Mouse (Mus musculus) gastrocnemius, postnatal 14 days (tissue): Measurements from ENCODE around the gene Foxm1. TPM values are rescaled to one million over a fixed set of nuclear protein-coding genes. Genes with fewer than 3 reads are reported as not detected.

Experiments used
- DNase-seq: peaks from one replicate; pipeline ENCODE4 v3.0.0; 2021; ENCODE audit warnings: mixed read lengths
- intact Hi-C: fragments of 180-260 bp; cut with DNase I; formaldehyde crosslinking; loops from one replicate; pipeline ENCODE4 v1.15.1; 2025; ENCODE audit warnings: low total_unique reads
- long read RNA-seq, 2 experiments: library from polyadenylated mRNA; stranded (forward); transcript quantifications; one replicate each; pipeline ENCODE4 v2.0.0; 2021
- total RNA-seq, 2 experiments: library from RNA; stranded (reverse); gene quantifications; 2 replicates each; pipeline ENCODE4 v1.2.3; 2021

The Foxm1 gene
- 1 to 10 TPM; 4.1 to 4.4 TPM for total RNA-seq
- long read RNA-seq, experiment 1, full-length matches to known transcripts: 1 of 4 reads
- long read RNA-seq, experiment 1, partial matches to known transcripts: 1 of 4 reads
- long read RNA-seq, experiment 1, other reads (novel, unspliced or antisense): 2 of 4 reads
- long read RNA-seq, experiment 2, full-length matches to known transcripts: 1 of 6 reads
- long read RNA-seq, experiment 2, partial matches to known transcripts: 1 of 6 reads
- long read RNA-seq, experiment 2, other reads (novel, unspliced or antisense): 4 of 6 reads

- intact Hi-C loops: no loop called here
- DNase-seq: peak; percentile 86
These were observed at the start of gene Foxm1, which contains the start of gene Rhno1 for GRCm38 (mm10) chr6:128362381-128363006. Foxm1 (plus strand) TSS chr6:128362967. Rhno1 (minus strand) TSS chr6:128362911.

DNA sequence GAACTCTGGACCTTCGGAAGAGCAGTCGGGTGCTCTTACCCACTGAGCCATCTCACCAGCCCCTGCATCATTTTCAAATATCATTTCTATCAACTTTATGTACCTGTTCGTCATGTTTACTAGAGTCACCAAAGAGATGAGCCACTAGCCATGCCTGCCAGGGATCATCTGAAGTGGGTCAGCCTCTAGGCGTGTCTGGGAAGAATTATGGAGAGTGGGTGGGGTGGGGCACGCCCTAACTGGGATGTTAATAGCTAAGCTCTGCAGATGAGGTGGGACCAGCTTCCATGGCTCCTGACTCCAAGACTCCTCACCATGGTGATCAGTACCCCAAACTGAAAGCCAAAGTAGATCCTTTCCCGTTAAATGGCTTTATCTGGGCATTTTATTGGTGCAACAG, 48.0 kb upstream of the Foxm1 start:
- no peak for DNase-seq
- intact Hi-C loops: loop anchor here (5.0 kb wide), 2 partner anchors 38 to 98 kb away; no protein-coding TSS in a partner anchor

DNA sequence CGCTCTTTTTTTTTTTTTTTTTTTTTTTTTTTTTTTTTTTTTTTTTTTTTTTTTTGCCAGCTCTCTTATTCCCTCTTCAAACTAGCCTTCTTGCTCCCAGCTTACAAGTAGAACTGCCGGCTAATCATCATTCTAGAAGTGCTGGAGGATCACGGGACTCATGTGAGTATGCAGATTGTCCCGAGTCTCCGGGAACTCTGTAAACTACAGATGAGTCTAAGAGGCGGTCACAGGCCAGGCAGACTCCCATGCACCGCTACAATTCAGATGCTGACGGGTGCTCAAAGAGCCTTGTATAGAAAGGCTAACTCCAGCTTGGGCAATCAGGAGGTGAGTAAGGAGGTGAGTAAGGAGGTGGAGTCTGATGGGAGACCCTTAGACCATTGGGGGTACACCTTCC, 47.2 kb upstream of the Foxm1 start:
- intact Hi-C loops: loop anchor here (5.0 kb wide), 2 partner anchors 37 to 97 kb away; no protein-coding TSS in a partner anchor
- DNase-seq: no peak

- intact Hi-C loops: loop anchor here (5.0 kb wide), 2 partner anchors 34 to 94 kb away; no protein-coding TSS in a partner anchor
These were observed 44.5 kb upstream of the Foxm1 start for GRCm38 (mm10) chr6:128318317-128318716.

GRCm38 (mm10) chr6:128334397-128335124, 28.2 kb upstream of the Foxm1 start:
- peak; percentile 55 for DNase-seq
- intact Hi-C loops: no loop called here

More at GRCm38 (mm10) chr6:128318317-128318716, 44.5 kb upstream of the Foxm1 start:
- peak; percentile 34 for DNase-seq

- intact Hi-C loops: no loop called here
These were observed 25.3 kb upstream of the Foxm1 start for GRCm38 (mm10) chr6:128337467-128337866.

GRCm38 (mm10) chr6:128338876-128339275, 23.9 kb upstream of the Foxm1 start:
- DNase-seq: no peak
- intact Hi-C loops: no loop called here

More at GRCm38 (mm10) chr6:128337467-128337866, 25.3 kb upstream of the Foxm1 start:
- DNase-seq: no peak

- DNase-seq: no peak
- intact Hi-C loops: no loop called here
These were observed 20.6 kb upstream of the Foxm1 start for GRCm38 (mm10) chr6:128341956-128342723.

GRCm38 (mm10) chr6:128345623-128346022, 17.1 kb upstream of the Foxm1 start:
- DNase-seq: no peak
- intact Hi-C loops: no loop called here

- intact Hi-C loops: no loop called here
- no peak for DNase-seq
These were observed 16.0 kb upstream of the Foxm1 start for GRCm38 (mm10) chr6:128346782-128347181.

DNA sequence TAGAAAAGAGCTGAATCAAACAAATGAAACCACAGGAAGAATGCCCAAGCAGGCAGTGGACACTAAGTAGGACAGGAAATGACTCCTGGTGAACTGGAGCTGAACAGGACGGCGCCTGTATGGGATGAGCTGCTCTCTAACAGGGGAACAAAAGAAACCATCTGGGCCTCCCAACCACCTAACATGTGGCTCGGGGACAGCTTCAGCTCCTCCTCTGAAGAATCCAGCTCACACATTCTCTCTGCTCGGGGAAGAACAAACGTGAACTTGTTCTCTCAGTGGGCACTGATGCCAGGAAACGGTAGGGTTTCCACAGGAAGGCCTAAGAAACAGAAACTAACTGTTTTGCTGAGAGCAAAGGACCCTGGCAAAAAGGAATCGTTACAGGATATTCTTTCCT, 13.1 kb upstream of the Foxm1 start:
- DNase-seq: no peak
- intact Hi-C loops: loop anchor here (5.0 kb wide), 1 partner anchor 32 kb away; no protein-coding TSS in a partner anchor

DNA sequence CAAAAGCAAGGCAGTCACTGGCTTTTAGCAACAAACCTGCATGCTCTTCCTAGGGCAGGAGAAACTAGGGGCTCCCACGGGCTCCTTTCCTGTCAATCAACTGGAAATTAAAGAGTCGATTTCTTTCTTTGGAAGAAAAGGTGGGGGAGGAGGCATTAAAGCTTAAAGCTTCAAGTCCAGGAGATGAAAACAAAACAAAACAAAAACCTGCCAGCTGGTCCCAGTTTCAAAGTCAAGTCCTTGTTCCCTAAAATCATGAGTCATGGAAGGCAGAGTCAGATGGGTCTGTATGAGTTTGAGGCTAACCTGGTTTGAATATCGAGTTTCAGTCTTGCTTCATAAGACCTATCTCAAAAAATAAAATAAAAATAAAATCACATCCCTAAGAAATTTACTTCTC, 8.6 kb upstream of the Foxm1 start:
- DNase-seq: no peak
- intact Hi-C loops: loop anchor here (5.0 kb wide), 1 partner anchor 37 kb away; no protein-coding TSS in a partner anchor

- intact Hi-C loops: no loop called here
- DNase-seq: peak; percentile 31
These were observed 7.5 kb upstream of the Foxm1 start for GRCm38 (mm10) chr6:128355201-128355681.

- DNase-seq: peak; percentile 99
- intact Hi-C loops: no loop called here
These were observed 6.9 kb upstream of the Foxm1 start, which contains the start of gene Tulp3 for GRCm38 (mm10) chr6:128355726-128356416. Tulp3 (minus strand) TSS chr6:128355851.

DNA sequence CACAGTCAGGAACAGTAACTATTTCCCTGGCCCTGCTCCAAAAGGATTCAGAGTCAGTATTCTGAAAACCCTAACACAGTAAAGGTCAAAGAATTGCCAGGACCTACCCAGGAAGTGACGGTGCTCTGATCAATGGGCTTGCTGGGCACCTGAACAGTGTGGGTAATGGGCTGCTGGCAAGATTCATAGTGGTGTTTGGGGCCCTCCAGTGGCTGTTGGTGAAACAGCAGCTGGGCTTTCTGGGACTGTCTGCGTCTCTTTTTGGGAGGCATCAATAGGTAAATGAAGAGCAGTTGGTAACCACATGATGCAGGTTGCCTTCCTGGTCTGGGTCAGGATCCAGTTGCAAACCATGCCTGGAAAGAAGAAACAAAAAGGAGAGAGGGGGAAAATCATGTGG, 3.8 kb upstream of the Foxm1 start:
- intact Hi-C loops: no loop called here
- peak; percentile 43 for DNase-seq

GRCm38 (mm10) chr6:128361901-128362300, 866 bp upstream of the Foxm1 start:
- no peak for DNase-seq
- intact Hi-C loops: no loop called here

DNA sequence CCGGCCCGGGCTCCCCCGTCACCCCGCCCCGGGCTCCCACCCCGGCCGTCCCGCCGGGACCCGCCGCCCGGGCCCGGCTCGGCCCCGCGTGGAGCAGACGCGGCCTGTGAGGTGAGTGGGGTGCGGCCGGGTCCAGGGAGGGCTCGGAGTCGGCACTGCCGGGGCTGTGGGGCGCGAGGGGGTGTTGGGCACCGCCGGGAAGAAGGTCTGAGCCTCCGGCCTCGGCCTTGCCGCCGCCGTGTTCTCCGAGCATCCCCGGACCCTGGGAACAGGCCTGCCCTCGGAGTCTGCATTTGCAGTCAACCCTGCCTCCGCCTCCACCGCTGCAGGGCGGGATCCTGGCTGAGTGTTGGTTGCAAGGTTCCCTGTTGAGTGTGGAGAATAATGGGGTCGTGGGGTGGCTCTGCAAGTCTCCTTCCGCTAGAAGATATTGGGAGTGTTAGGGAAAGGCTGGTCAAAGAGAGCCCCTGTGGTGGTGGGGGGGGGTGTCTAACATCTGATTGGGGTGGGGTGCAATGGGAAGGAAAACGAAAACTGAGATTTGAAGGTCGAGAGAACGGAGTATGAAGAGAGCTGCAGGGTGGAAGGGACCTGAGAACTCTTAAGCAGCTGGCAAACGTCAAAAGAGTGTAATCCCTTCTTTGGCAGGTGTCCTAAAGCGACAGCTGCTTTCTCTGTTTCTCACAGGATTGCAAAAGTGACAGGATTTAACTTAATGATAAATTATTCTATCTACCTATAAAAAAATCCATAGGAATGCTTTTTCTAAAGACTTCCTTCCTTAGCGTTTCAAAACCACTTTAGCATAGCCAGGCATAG, 449 bp downstream of the Foxm1 start:
- DNase-seq: peak; percentile 32
- intact Hi-C loops: no loop called here

DNA sequence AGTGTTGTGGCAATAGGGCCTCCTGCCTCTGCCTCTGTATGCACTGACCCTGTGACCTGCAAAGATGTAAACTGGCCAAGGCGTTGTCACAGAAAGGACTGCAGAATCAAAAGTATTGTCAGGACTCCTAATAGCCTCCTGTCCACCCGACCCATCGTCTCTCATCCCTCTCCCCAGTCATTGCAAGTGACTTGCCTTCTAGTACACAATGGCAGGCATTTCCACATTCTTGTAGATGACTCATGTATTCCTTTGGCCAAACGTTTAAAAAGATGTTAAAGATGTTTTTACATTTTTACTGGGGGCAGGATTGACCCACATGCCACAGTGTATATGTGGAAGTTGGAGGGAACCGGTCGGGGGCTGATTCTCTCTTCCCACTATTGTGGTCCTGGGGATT, 2.0 kb downstream of the Foxm1 start:
- DNase-seq: no peak
- intact Hi-C loops: no loop called here
